Mouse (Mus musculus) stomach, embryonic 16.5 days (tissue): ENCODE data around the gene Slc3a2. TPM values are rescaled to one million over a fixed set of nuclear protein-coding genes. Genes with fewer than 3 reads are reported as not detected.

ENCODE experiments used
- ATAC-seq: fragments of 200-750 bp; cut with Nextera tagmentation; 2 replicates; pipeline ENCODE4 v1.8.0; 2017; ENCODE audit warnings: moderate number of reproducible peaks, moderate TSS enrichment; ENCODE audit not compliant: insufficient read depth, low FRiP score
- H3K27ac ChIP-seq: fragments of 300-500 bp; sonication (generic); 2 replicates; pipeline ENCODE4 v1.5.1; 2014; ENCODE audit warnings: low read length
- H3K27me3 ChIP-seq: fragments of 300-500 bp; sonication (generic); 2 replicates; pipeline ENCODE4 v1.6.1; 2014; ENCODE audit warnings: low read length, control low read depth, mixed read lengths; ENCODE audit not compliant: control insufficient read depth, insufficient read depth
- H3K36me3 ChIP-seq: fragments of 300-500 bp; sonication (generic); 2 replicates; pipeline ENCODE4 v1.6.1; 2014; ENCODE audit warnings: low read length; ENCODE audit not compliant: control insufficient read depth, insufficient read depth
- H3K4me1 ChIP-seq: fragments of 300-500 bp; sonication (generic); 2 replicates; pipeline ENCODE4 v1.6.1; 2014; ENCODE audit warnings: low read length, control low read depth, mixed read lengths; ENCODE audit not compliant: control insufficient read depth, insufficient read depth
- H3K4me2 ChIP-seq: fragments of 300-500 bp; sonication (generic); 2 replicates; pipeline ENCODE4 v1.6.1; 2014; ENCODE audit warnings: low read depth, low read length, mixed read lengths
- H3K4me3 ChIP-seq: fragments of 300-500 bp; sonication (generic); replicated peaks from 2 replicates; pipeline ENCODE4 v1.5.1; 2014; ENCODE audit warnings: mild to moderate bottlenecking, low read length
- H3K9ac ChIP-seq: fragments of 300-500 bp; sonication (generic); 2 replicates; pipeline ENCODE4 v1.6.1; 2014; ENCODE audit warnings: low read length
- H3K9me3 ChIP-seq: fragments of 300-500 bp; sonication (generic); replicated peaks from 2 replicates; pipeline ENCODE4 v1.6.1; 2016; ENCODE audit warnings: low read length, control low read depth; ENCODE audit not compliant: control insufficient read depth
- WGBS: fragments of 180-500 bp; shearing (Covaris S2); extraction: QIAGEN DNeasy Blood & Tissue Kit; methylation state at CpG from one replicate; pipeline ENCODE4 v1.1.7; 2014; 5-methylcytosine and 5-hydroxymethylcytosine counted together
- polyA plus RNA-seq: library from polyadenylated mRNA; unstranded; fragments of >200 nt; fragmentation: Nextera tagmentation; extraction: Ambion mirVana; gene quantifications from 2 replicates; pipeline ENCODE4 v1.2.1, GENCODE M21; 2015

Gene Slc3a2
- polyA plus RNA-seq, 1 experiment from 2014 or later = 116 TPM

DNA sequence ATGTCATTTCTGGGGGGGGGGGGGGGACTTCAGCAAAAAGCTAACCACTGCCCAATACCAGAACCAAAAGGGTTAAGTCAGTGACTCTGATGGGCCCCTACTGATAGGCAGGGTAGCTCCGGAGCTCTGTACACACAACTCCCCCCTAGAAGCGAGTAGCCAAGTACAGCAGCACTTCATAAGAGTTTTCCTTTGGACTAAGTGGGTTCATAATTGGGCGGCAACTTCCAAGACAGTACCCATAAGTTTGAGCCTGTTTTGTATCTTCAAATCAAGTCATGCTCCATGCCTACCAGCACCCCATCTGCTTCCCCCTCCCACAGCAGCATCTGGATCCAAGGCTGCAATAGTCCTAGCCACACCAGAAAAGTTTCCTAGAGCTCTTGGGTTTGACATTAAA, 32.5 kb upstream of the Slc3a2 start:
- no peak for ATAC-seq
- Histone ChIP-seq H3K9me3 (no peaks in the 10 kb centered on the region), H3K27me3 (no peaks in the 10 kb centered on the region), H3K4me3 (peak overlapping the region; percentile 88; the same call in 1 of the 2 replicates), H3K9ac (peak overlapping the region; percentile 96; the same call in 1 of the 2 replicates), H3K4me2 (peak overlapping the region; percentile 53), H3K36me3 (peaks cover 7% of the 10 kb centered on the region; the same call in 1 of the 2 replicates), H3K4me1 (peaks cover 16% of the 10 kb centered on the region), H3K27ac (no peak overlapping the region)
- WGBS = 51% methylated on average over 3 of the region's 3 CpGs

DNA sequence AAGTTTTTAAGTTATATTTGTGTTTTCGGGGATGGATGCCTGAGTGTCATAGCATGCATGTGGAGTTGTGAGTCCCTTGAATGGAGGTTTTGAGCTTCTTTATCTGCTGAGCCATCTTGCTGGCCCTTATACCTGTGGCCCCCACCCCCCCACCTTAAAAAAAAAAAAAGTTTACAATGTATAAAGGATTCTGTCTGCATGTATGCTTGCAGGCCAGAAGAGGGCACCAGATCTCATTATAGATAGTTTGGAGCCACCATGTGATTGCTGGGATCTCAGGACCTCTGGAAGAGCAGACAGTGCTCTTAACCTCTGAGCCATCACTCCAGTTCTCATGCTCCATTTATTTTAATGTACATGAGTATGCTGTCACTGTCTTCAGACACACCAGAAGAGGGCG, 24.2 kb upstream of the Slc3a2 start:
- no peak for ATAC-seq
- Histone ChIP-seq H3K9me3 (no peaks in the 10 kb centered on the region), H3K4me3 (no peak overlapping the region), H3K27ac (no peak overlapping the region), H3K27me3 (no peaks in the 10 kb centered on the region), H3K36me3 (peaks cover 41% of the 10 kb centered on the region), H3K4me1 (peaks cover 7% of the 10 kb centered on the region), H3K9ac (no peak overlapping the region), H3K4me2 (no peak overlapping the region)
- WGBS = 69% methylated on average over 2 of the region's 2 CpGs

DNA sequence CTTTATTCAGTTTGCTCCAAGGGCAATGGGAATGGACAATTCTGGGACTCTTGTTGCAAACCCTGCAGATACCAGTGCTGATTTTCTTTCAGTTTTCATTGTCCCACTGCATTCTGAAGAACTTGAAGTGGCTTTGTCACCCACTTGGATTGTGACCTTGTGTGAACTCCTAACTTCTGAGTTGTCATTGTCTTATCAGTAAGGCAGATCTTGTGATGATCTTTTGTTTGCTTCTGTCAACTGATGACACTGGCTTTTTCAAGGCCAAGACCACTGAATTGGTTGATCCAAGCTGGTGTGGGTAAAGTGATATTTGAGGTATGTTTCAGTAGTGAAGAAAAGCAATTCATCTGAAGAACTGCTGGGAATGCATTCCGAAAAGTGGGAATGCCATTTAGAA, 22.2 kb upstream of the Slc3a2 start:
- Histone ChIP-seq H3K27ac (no peak overlapping the region), H3K36me3 (peaks cover 43% of the 10 kb centered on the region), H3K27me3 (no peaks in the 10 kb centered on the region), H3K4me3 (no peak overlapping the region), H3K9me3 (no peaks in the 10 kb centered on the region), H3K4me1 (peaks cover 12% of the 10 kb centered on the region), H3K9ac (no peak overlapping the region), H3K4me2 (no peak overlapping the region)
- WGBS = 100% methylated on average over 1 of the region's 1 CpGs
- ATAC-seq = no peak

DNA sequence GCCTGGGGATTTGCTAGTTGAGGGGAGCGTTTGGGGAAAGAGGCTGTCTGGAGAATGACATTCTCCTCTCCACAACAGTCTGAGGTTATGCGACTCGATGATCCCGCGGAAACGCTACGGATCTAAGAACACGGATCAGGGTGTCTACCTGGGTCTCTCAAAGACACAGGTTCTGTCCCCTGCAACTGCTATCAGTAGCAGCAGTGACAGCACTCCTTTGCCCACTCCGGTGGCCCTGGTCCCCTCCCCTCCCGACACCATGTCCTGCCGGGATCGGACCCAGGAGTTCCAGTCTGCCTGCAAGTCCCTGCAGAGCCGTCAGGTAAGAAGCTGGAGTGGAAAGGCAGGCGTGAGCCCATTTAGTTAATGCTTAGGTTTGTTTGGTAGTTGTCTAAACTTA, 19.0 kb upstream of the Slc3a2 start:
- ATAC-seq = no peak
- Histone ChIP-seq H3K27ac (peak overlapping the region; percentile 98), H3K27me3 (no peaks in the 10 kb centered on the region), H3K4me3 (peak overlapping the region; percentile 81), H3K9ac (peak overlapping the region; percentile 82), H3K36me3 (peaks cover 29% of the 10 kb centered on the region), H3K4me2 (peak overlapping the region; percentile 79), H3K4me1 (peaks cover 14% of the 10 kb centered on the region), H3K9me3 (no peaks in the 10 kb centered on the region)
- WGBS = 11% methylated on average over 14 of the region's 14 CpGs

DNA sequence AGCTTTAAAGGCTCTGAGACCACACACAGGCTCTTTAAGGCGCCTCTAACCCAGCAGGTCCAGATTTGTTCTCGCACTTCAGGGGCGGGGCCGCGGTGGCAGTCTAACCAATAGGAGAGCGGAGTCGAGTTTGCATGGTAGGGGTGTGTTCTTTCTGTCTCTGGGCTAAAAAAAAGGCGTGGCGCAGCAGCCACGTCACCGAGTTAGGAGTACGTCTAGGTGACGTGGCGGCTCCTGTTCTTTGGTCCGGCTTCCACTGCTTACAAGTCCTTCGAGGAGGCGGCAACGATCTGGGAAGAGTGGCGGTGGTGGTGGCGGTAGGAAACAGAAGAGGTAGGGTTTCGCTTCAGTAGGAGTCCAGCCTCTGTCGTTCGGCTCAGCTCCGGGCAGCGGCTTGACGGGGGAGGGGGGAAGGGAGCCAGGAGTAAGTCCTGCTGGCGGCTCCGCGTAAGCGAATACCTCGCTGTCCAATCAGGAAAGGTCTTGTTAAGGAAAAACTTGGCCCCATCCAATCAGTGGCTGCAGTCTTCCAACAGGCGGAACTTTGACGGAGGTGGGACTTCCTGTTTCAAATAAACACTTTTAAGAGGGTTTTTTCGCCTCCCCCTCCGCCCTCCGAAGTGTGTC, 18.2 kb upstream of the Slc3a2 start, which contains the start of gene Stx5a:
Gene Stx5a, plus strand, starts transcription at position 171 of the 627 bp plus-strand sequence.
- under 1% methylated on average over 36 of the region's 36 CpGs for WGBS
- H3K36me3 ChIP-seq = peaks cover 24% of the 10 kb centered on the region

DNA sequence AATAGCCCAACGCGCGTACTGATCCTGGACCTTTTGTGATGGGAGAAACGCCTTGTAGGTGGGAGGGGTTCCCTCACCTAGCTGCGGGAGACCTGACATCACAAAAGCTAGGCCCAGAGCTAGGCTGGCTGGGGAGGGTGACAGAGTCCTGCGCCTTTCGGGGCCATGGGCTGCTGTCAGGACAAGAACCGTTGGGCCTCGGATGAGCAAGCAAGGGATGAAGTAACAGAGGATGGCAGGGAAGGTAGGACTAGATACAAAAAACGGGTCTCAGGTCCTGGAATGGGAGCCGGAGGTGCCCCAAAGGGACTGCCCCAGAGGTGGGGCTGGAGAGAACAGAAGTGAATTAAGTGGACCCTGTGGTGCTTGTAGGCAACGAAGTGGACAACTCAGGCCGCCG, 17.4 kb upstream of the Slc3a2 start, which contains the start of gene 1700092M07Rik:
Gene 1700092M07Rik, plus strand, starts transcription at position 116 of the 400 bp plus-strand sequence.
- H3K27me3 ChIP-seq = no peaks in the 10 kb centered on the region
- peak within 1 kb of the TSS; percentile 59 for H3K4me2 ChIP-seq
- WGBS = 62% methylated on average over 14 of the region's 14 CpGs
- H3K9ac ChIP-seq = peak within 1 kb of the TSS; percentile 82
- peak within 1 kb of the TSS; percentile 98 for H3K27ac ChIP-seq
- H3K4me1 ChIP-seq = peaks cover 14% of the 10 kb centered on the region
- H3K9me3 ChIP-seq = no peaks in the 10 kb centered on the region
- peak within 1 kb of the TSS; percentile 81 for H3K4me3 ChIP-seq
- ATAC-seq = no peak
- peaks cover 24% of the 10 kb centered on the region for H3K36me3 ChIP-seq

More for the DNA sequence above, 18.2 kb upstream of the Slc3a2 start, which contains the start of gene Stx5a:
- Histone ChIP-seq H3K27me3 (no peaks in the 10 kb centered on the region), H3K4me1 (peaks cover 14% of the 10 kb centered on the region), H3K4me3 (peak within 1 kb of the TSS; percentile 81), H3K9ac (peak within 1 kb of the TSS; percentile 82), H3K27ac (peak within 1 kb of the TSS; percentile 98), H3K4me2 (peak within 1 kb of the TSS; percentile 79), H3K9me3 (no peaks in the 10 kb centered on the region)
- ATAC-seq = peak; percentile 97

DNA sequence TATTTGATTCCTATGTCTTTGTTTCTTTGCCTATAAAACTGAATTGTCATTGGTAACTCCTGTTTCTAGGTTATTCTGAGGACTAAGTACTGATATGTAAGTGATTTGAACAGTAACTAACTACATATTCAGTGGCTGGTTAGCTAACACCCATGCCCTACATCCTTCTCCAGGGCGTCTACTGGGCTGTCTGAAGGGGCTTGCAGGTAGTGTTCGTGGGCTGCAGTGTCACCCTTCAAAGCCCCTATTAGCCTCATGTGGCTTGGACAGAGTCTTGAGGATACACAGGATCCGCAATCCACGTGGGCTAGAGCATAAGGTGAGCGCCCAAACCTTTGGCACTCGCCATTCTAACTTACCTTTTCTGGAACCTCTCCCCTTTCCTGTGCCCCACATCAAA, 16.5 kb upstream of the Slc3a2 start:
- Histone ChIP-seq H3K9me3 (no peaks in the 10 kb centered on the region), H3K4me2 (no peak overlapping the region), H3K27me3 (no peaks in the 10 kb centered on the region), H3K4me1 (peaks cover 14% of the 10 kb centered on the region), H3K36me3 (peaks cover 18% of the 10 kb centered on the region), H3K4me3 (no peak overlapping the region), H3K9ac (no peak overlapping the region), H3K27ac (no peak overlapping the region)
- no peak for ATAC-seq
- WGBS = 94% methylated on average over 6 of the region's 6 CpGs

DNA sequence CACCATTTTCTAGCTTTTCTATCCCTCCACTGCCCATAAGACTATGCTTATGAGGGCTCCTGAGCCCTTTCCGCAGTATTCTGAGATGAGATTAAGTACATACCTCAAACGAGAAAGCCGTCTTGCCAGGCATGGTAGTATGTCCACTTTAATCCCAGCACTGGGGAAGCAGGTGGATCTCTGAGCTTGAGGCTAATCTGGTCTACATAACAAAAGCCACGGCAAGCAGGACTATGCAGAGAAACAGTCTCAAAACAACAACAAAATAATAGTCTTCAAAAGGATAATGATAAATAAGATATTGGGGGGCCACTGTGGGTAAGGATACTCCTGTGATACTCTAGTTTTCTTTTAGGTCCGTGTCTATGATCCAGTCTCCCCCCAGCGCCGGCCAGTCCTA, 15.7 kb upstream of the Slc3a2 start:
- Histone ChIP-seq H3K4me2 (no peak overlapping the region), H3K27me3 (no peaks in the 10 kb centered on the region), H3K27ac (no peak overlapping the region), H3K36me3 (peaks cover 17% of the 10 kb centered on the region), H3K4me3 (no peak overlapping the region), H3K9me3 (no peaks in the 10 kb centered on the region), H3K9ac (no peak overlapping the region), H3K4me1 (peaks cover 14% of the 10 kb centered on the region)
- ATAC-seq = no peak
- 88% methylated on average over 7 of the region's 7 CpGs for WGBS

DNA sequence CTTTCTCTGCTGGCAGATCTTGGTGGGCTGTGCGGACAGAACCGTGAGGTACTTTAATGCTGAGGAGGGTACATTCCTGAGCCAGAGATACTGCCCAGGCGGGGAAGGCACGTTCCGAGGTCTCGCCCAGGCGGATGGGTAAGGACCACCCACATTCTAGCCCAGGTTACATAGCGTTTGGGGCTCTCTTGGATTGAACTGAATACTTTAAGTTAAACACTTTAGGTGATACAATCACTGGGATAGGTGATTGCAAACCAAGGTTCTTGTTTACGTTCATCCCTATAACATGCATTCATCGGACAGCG, 12.9 kb upstream of the Slc3a2 start:
- Histone ChIP-seq H3K27me3 (no peaks in the 10 kb centered on the region), H3K4me1 (peaks cover 8% of the 10 kb centered on the region), H3K4me2 (peak overlapping the region; percentile 74), H3K4me3 (peak overlapping the region; percentile 94), H3K27ac (peak overlapping the region; percentile 30), H3K36me3 (peaks cover 11% of the 10 kb centered on the region), H3K9me3 (no peaks in the 10 kb centered on the region), H3K9ac (peak overlapping the region; percentile 92)
- 1% methylated on average over 11 of the region's 11 CpGs for WGBS
- peak; percentile 6; the same call in 1 of the 2 replicates for ATAC-seq
